Mouse (Mus musculus) MEL (cell line): ENCODE measurements around the gene Tiam1.

Experiments used
- CHD2 ChIP-seq: IDR thresholded peaks from 2 replicates; pipeline ENCODE4 v1.6.1; 2011; ENCODE audit warnings: low read length, improper control_type of control experiment
- CTCF ChIP-seq, 3 experiments: IDR thresholded peaks in 2 of 3; conservative IDR thresholded peaks in 1 of 3; 2 replicates each; pipeline ENCODE4 v1.5.1; 2011 to 2012; ENCODE audit warnings: low read length in 3 of 3, low read depth in 2 of 3, mild to moderate bottlenecking in 2 of 3, improper control_type of control experiment in 1 of 3, inconsistent platforms in 1 of 3, mixed read lengths in 1 of 3, moderate library complexity in 1 of 3; ENCODE audit not compliant: control insufficient read depth in 1 of 3, insufficient read depth in 1 of 3, poor library complexity in 1 of 3, severe bottlenecking in 1 of 3
- HCFC1 ChIP-seq: IDR thresholded peaks from 2 replicates; pipeline ENCODE4 v1.6.1; 2012; ENCODE audit warnings: low read depth, mild to moderate bottlenecking, inconsistent platforms, low read length, improper control_type of control experiment, moderate library complexity
- KAT2A ChIP-seq: conservative IDR thresholded peaks from 2 replicates; pipeline ENCODE4 v1.6.1; 2012; ENCODE audit warnings: low read depth, low read length, improper control_type of control experiment, inconsistent platforms
- MAX ChIP-seq: IDR thresholded peaks from 2 replicates; pipeline ENCODE4 v1.6.1; 2011; ENCODE audit warnings: low read length, improper control_type of control experiment
- NRF1 ChIP-seq: IDR thresholded peaks from 2 replicates; pipeline ENCODE4 v1.6.1; 2014; ENCODE audit warnings: low read depth, mild to moderate bottlenecking, inconsistent platforms, low read length, improper control_type of control experiment, moderate library complexity; ENCODE audit not compliant: poor library complexity, insufficient read depth, severe bottlenecking
- POLR2A ChIP-seq, 2 experiments: IDR thresholded peaks; 2 replicates each; pipeline ENCODE4 v1.6.1; 2011 to 2012; ENCODE audit warnings: low read length in 2 of 2, mild to moderate bottlenecking in 2 of 2, control low read depth in 1 of 2, improper control_type of control experiment in 1 of 2, low read depth in 1 of 2, moderate library complexity in 1 of 2; ENCODE audit not compliant: control insufficient read depth in 1 of 2, insufficient read depth in 1 of 2, poor library complexity in 1 of 2
- POLR2AphosphoS2 ChIP-seq: IDR thresholded peaks from 2 replicates; pipeline ENCODE4 v1.6.1; 2011; ENCODE audit warnings: low read length, improper control_type of control experiment
- POLR2AphosphoS5 ChIP-seq: IDR thresholded peaks from 2 replicates; pipeline ENCODE4 v1.6.1; 2012; ENCODE audit warnings: low read depth, borderline replicate concordance, mild to moderate bottlenecking, inconsistent platforms, low read length, moderate library complexity, mixed read lengths
- SIN3A ChIP-seq: IDR thresholded peaks from 2 replicates; pipeline ENCODE4 v1.6.1; 2012; ENCODE audit warnings: low read length, improper control_type of control experiment, inconsistent platforms
- ZKSCAN1 ChIP-seq: IDR thresholded peaks from 2 replicates; pipeline ENCODE4 v1.6.1; 2012; ENCODE audit warnings: low read depth, mild to moderate bottlenecking, inconsistent platforms, low read length, improper control_type of control experiment, moderate library complexity

GRCm38 (mm10) chr16:89799772-89800171, 343.8 kb downstream of the Tiam1 start:
- TF ChIP-seq POLR2A (IDR thresholded peaks at IDR 0.05; ENCODE audit: control insufficient read depth in 1 of 2, insufficient read depth in 1 of 2, low read depth in 1 of 2, low read length in 2 of 2, poor library complexity in 1 of 2) (no peak), CTCF (IDR thresholded peaks at IDR 0.05 in 2 of 3, conservative IDR thresholded peaks at IDR 0.05 in 1 of 3; ENCODE audit: control insufficient read depth in 1 of 3, insufficient read depth in 1 of 3, low read depth in 2 of 3, low read length in 3 of 3, poor library complexity in 1 of 3, severe bottlenecking in 1 of 3) (peak in 2 of 3 experiments; percentile 2 to 17; a peak in 3 of 6 replicates), NRF1 (no peak), POLR2AphosphoS5 (no peak), HCFC1 (no peak), KAT2A (no peak), CHD2 (no peak), MAX (no peak), POLR2AphosphoS2 (no peak), SIN3A (no peak), ZKSCAN1 (no peak)
